Mouse (Mus musculus) forebrain, postnatal 0 days (tissue): Measurements from ENCODE around the gene Irf3. TPM values are rescaled to one million over a fixed set of nuclear protein-coding genes. Genes with fewer than 3 reads are reported as not detected.

Experiments
- ATAC-seq: fragments of 200-750 bp; cut with Nextera tagmentation; 2 replicates; pipeline ENCODE4 v1.8.0; 2017; ENCODE audit warnings: mild to moderate bottlenecking, moderate library complexity
- DNase-seq: peaks from one replicate; pipeline ENCODE4 v3.0.0-alpha.2; 2015
- H3K27ac ChIP-seq: fragments of 300-500 bp; sonication (generic); 2 replicates; pipeline ENCODE4 v1.5.1; 2014; ENCODE audit warnings: low read depth, mild to moderate bottlenecking, antibody characterized with exemption, low read length, moderate library complexity, mixed read lengths
- H3K27me3 ChIP-seq: fragments of 300-500 bp; sonication (generic); 2 replicates; pipeline ENCODE4 v1.6.1; 2014; ENCODE audit warnings: mild to moderate bottlenecking, low read length, mixed read lengths; ENCODE audit not compliant: insufficient read depth
- H3K36me3 ChIP-seq: fragments of 300-500 bp; sonication (generic); 2 replicates; pipeline ENCODE4 v1.6.1; 2014; ENCODE audit warnings: mild to moderate bottlenecking, moderate library complexity; ENCODE audit not compliant: insufficient read depth
- H3K4me1 ChIP-seq: fragments of 300-500 bp; sonication (generic); 2 replicates; pipeline ENCODE4 v1.6.1; 2014; ENCODE audit warnings: antibody characterized with exemption; ENCODE audit not compliant: insufficient read depth
- H3K4me2 ChIP-seq: fragments of 300-500 bp; sonication (generic); 2 replicates; pipeline ENCODE4 v1.6.1; 2014; ENCODE audit warnings: low read depth, mild to moderate bottlenecking, moderate library complexity
- H3K4me3 ChIP-seq: fragments of 300-500 bp; sonication (generic); 2 replicates; pipeline ENCODE4 v1.5.1; 2014; ENCODE audit warnings: low read depth, low read length, mixed read lengths
- H3K9ac ChIP-seq: fragments of 300-500 bp; sonication (generic); 2 replicates; pipeline ENCODE4 v1.6.1; 2014; ENCODE audit warnings: mild to moderate bottlenecking
- H3K9me3 ChIP-seq: fragments of 300-500 bp; sonication (generic); 2 replicates; pipeline ENCODE4 v1.6.1; 2016; ENCODE audit warnings: low read length
- CTCF ChIP-seq: sonication (generic); IDR thresholded peaks from 2 replicates; pipeline ENCODE4 v1.5.1; 2016; ENCODE audit warnings: antibody characterized with exemption, control low read depth, low read depth
- WGBS: fragments of 180-500 bp; shearing (Covaris S2); extraction: QIAGEN DNeasy Blood & Tissue Kit; methylation state at CpG from one replicate; pipeline ENCODE4 v1.1.7; 2014; 5-methylcytosine and 5-hydroxymethylcytosine counted together
- polyA plus RNA-seq: library from polyadenylated mRNA; unstranded; fragments of >200 nt; fragmentation: Nextera tagmentation; extraction: Ambion mirVana; gene quantifications from 2 replicates; pipeline ENCODE4 v1.2.1, GENCODE M21; 2015
- total RNA-seq: library from RNA; depleted of rRNA; stranded (reverse); fragments of >200 nt; gene quantifications from 2 replicates; pipeline ENCODE4 v1.2.3, GENCODE M21; 2014

The Irf3 gene
- total and polyA plus RNA-seq, 2 experiments from 2014 or later, result 23.1 to 39.7 TPM

GRCm38 (mm10) chr7:45014096-45014451, 16.6 kb downstream of the Irf3 start:
- DNase-seq, result no peak
- Histone ChIP-seq H3K4me1 (peaks cover 17% of the 10 kb centered on the region), H3K27me3 (no peaks in the 10 kb centered on the region), H3K9me3 (no peaks in the 10 kb centered on the region), H3K4me2 (no peak overlapping the region), H3K27ac (no peak overlapping the region), H3K4me3 (no peak overlapping the region), H3K36me3 (peaks cover 42% of the 10 kb centered on the region), H3K9ac (no peak overlapping the region)
- ATAC-seq, result no peak
- TF ChIP-seq CTCF, result no peak
- WGBS, result 95% methylated on average over 3 of the region's 3 CpGs

- 3% methylated on average over 20 of the region's 20 CpGs for WGBS
- Histone ChIP-seq H3K4me1 (peaks cover 17% of the 10 kb centered on the region), H3K9ac (peak overlapping the region; percentile 93), H3K4me2 (peak overlapping the region; percentile 71), H3K4me3 (peak overlapping the region; percentile 69), H3K9me3 (no peaks in the 10 kb centered on the region), H3K36me3 (peaks cover 29% of the 10 kb centered on the region), H3K27ac (peak overlapping the region; percentile 78), H3K27me3 (no peaks in the 10 kb centered on the region)
- TF ChIP-seq CTCF, result no peak
- no peak for ATAC-seq
- DNase-seq, result no peak
Observed at GRCm38 (mm10) chr7:45015344-45015956, 18.0 kb downstream of the Irf3 start.

GRCm38 (mm10) chr7:45015957-45016612, 18.6 kb downstream of the Irf3 start, which contains the start of gene Scaf1:
Gene Scaf1, minus strand, starts transcription at chr7:45016363.
- Histone ChIP-seq H3K9ac (peak within 1 kb of the TSS; percentile 93), H3K9me3 (no peaks in the 10 kb centered on the region), H3K36me3 (peaks cover 28% of the 10 kb centered on the region), H3K4me1 (peaks cover 17% of the 10 kb centered on the region), H3K27me3 (no peaks in the 10 kb centered on the region), H3K4me2 (peak within 1 kb of the TSS; percentile 89), H3K4me3 (peak within 1 kb of the TSS; percentile 69), H3K27ac (peak within 1 kb of the TSS; percentile 78)
- ATAC-seq (peak; percentile 96), DNase-seq (peak; percentile 99)
- 1% methylated on average over 68 of the region's 69 CpGs for WGBS
- TF ChIP-seq CTCF, result no peak

- peak overlapping the region; percentile 69 for H3K4me3 ChIP-seq
- peak overlapping the region; percentile 62 for H3K27ac ChIP-seq
- H3K36me3 ChIP-seq, result peaks cover 22% of the 10 kb centered on the region
- TF ChIP-seq CTCF, result no peak
- peak overlapping the region; percentile 31 for H3K9ac ChIP-seq
- no peak for DNase-seq
- no peaks in the 10 kb centered on the region for H3K9me3 ChIP-seq
- ATAC-seq, result no peak
- peaks cover 17% of the 10 kb centered on the region for H3K4me1 ChIP-seq
- no peaks in the 10 kb centered on the region for H3K27me3 ChIP-seq
- H3K4me2 ChIP-seq, result peak overlapping the region; percentile 89
- 3% methylated on average over 4 of the region's 4 CpGs for WGBS
Observed at GRCm38 (mm10) chr7:45016761-45017160, 19.3 kb downstream of the Irf3 start.

- Histone ChIP-seq H3K4me2 (peak within 1 kb of the TSS; percentile 89), H3K36me3 (peaks cover 15% of the 10 kb centered on the region), H3K27me3 (no peaks in the 10 kb centered on the region), H3K27ac (peak within 1 kb of the TSS; percentile 62), H3K4me1 (peaks cover 17% of the 10 kb centered on the region), H3K4me3 (peak within 1 kb of the TSS; percentile 69), H3K9me3 (no peaks in the 10 kb centered on the region), H3K9ac (peak within 1 kb of the TSS; percentile 31)
- 2% methylated on average over 36 of the region's 36 CpGs for WGBS
- peak; percentile 30; the same call in 1 of the 2 replicates for TF ChIP-seq CTCF
- ATAC-seq (peak; percentile 54), DNase-seq (peak; percentile 82)
Observed at GRCm38 (mm10) chr7:45017242-45018061, 20.0 kb downstream of the Irf3 start, which contains the start of gene Rras. Gene Rras, plus strand, starts transcription at chr7:45017961.

GRCm38 (mm10) chr7:45019031-45019571, 21.7 kb downstream of the Irf3 start:
- Histone ChIP-seq H3K27me3 (no peaks in the 10 kb centered on the region), H3K36me3 (no peaks in the 10 kb centered on the region)

More at GRCm38 (mm10) chr7:45019031-45019571, 21.7 kb downstream of the Irf3 start:
- H3K4me3 ChIP-seq, result no peak overlapping the region
- H3K4me2 ChIP-seq, result no peak overlapping the region
- H3K4me1 ChIP-seq, result peaks cover 17% of the 10 kb centered on the region
- no peaks in the 10 kb centered on the region for H3K9me3 ChIP-seq
- DNase-seq, result no peak
- H3K27ac ChIP-seq, result no peak overlapping the region
- H3K9ac ChIP-seq, result no peak overlapping the region
- no peak for TF ChIP-seq CTCF
- 44% methylated on average over 8 of the region's 8 CpGs for WGBS
- ATAC-seq, result no peak
